Mouse (Mus musculus) macrophage (primary cell): Measurements from ENCODE around the gene Chst11. TPM values are rescaled to one million over a fixed set of nuclear protein-coding genes. Genes with fewer than 3 reads are reported as not detected.

Experiments used
- H3K27ac ChIP-seq: fragments of 350-480 bp; formaldehyde crosslinking; 2 replicates; pipeline ENCODE4 v1.9.0; 2021
- H3K36me3 ChIP-seq: fragments of 350-480 bp; formaldehyde crosslinking; 2 replicates; pipeline ENCODE4 v1.9.0; 2021; ENCODE audit errors: inconsistent target
- H3K4me3 ChIP-seq: fragments of 350-480 bp; formaldehyde crosslinking; 2 replicates; pipeline ENCODE4 v1.9.0; 2021; ENCODE audit errors: inconsistent target
- H3K79me2 ChIP-seq: fragments of 350-480 bp; formaldehyde crosslinking; 2 replicates; pipeline ENCODE4 v1.9.0; 2021; ENCODE audit errors: inconsistent target
- WGBS: methylation state at CpG from one replicate; pipeline ENCODE4 v1.1.7; 2026; ENCODE audit warnings: inconsistent platforms; ENCODE audit not compliant: missing documents; 5-methylcytosine and 5-hydroxymethylcytosine counted together
- polyA plus RNA-seq: library from polyadenylated mRNA; stranded (reverse); fragments of 250-400 nt; gene quantifications from 3 replicates; pipeline ENCODE4 v1.2.4, GENCODE M21; 2018; ENCODE audit warnings: inconsistent platforms

Chst11 gene
- polyA plus RNA-seq, 1 experiment from 2014 or later, result 10.6 TPM

DNA sequence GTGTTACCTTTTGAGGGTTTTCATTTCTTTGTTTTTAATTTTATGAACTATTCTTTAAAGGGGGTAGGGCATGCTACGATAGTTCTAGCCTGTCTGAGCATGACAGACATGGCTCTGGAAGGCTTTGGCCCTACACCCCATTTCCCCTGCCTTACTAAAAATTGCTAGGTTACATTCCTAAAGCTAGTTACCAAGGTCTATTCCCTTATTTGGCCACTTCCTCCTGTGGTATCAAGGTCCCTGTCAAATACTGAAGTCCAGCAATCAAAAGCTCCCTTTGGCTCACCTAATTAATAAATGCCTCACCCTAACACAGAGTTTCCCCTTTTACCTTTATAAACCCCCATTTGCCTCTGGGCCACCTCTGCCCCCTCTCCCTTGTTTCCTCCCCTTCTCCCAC is 167.4 kb downstream of the Chst11 start:
- Histone ChIP-seq H3K27ac (peak overlapping the region; percentile 65), H3K36me3 (no peaks in the 10 kb centered on the region), H3K79me2 (no peaks in the 10 kb centered on the region), H3K4me3 (no peak overlapping the region)
- WGBS, result 94% methylated on average over 1 of the region's 1 CpGs

DNA sequence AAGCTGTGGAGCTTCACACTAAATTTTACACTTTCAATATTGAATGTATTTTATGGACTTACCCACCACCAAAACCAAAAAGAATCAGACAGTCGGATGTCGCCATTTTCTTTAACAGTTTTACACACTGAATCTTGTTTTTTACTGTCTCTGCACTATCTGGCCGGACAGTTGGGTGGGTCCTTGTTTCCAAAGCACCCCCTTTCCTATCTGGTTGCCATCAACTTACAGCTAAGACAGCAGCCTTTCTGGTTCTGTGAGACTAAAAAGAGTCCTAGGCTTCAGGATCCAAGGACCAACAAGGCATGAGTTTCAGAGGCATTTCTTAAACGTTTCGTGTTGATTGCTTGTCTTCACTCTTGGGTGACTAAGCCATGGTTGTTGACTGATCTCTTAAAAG is 168.1 kb downstream of the Chst11 start:
- Histone ChIP-seq H3K4me3 (no peak overlapping the region), H3K36me3 (no peaks in the 10 kb centered on the region), H3K27ac (peak overlapping the region; percentile 65), H3K79me2 (no peaks in the 10 kb centered on the region)
- WGBS, result 91% methylated on average over 5 of the region's 5 CpGs

DNA sequence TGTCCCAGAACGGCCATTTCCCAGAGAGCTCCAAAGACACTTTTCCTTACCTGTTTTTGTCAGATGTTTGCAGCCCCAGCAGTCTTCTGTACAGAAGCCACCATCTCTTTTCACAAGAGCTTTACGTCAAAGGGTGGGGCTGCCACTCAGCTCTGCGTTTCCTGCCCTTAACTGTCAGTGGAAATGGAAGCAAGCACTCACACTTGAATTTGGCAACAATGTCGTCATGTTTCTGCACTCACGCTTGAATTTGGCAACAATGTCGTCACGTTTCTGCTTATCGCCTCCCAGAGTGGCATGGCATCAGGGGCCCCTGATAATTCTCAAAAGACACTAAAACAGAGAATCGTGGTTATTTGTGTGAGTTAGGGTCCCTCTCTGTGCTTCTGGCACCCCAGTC is 168.6 kb downstream of the Chst11 start:
- Histone ChIP-seq H3K4me3 (no peak overlapping the region), H3K27ac (no peak overlapping the region), H3K79me2 (no peaks in the 10 kb centered on the region), H3K36me3 (no peaks in the 10 kb centered on the region)
- 63% methylated on average over 9 of the region's 9 CpGs for WGBS

DNA sequence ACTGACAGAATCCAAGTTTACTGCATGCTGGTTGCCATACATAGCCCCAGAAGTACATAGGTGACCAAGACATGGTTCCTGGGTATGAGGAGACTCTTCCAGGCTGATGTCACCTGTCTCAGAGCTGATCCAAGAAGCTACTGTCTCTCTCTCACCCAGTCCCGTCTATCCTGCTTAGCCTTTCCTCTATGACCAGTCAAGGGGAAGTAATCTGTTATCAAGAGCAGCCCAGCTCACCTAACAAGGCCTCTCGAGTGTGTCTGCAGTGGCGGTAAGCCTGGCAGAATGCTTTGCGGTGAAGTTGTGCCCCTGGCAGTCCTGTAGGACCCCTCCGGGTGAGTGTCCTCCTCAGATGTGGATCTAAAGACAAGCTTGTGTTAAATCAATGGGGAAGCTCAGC is 172.0 kb downstream of the Chst11 start:
- no peaks in the 10 kb centered on the region for H3K36me3 ChIP-seq
- 80% methylated on average over 5 of the region's 5 CpGs for WGBS
- no peak overlapping the region for H3K27ac ChIP-seq
- H3K4me3 ChIP-seq, result no peak overlapping the region
- H3K79me2 ChIP-seq, result no peaks in the 10 kb centered on the region

DNA sequence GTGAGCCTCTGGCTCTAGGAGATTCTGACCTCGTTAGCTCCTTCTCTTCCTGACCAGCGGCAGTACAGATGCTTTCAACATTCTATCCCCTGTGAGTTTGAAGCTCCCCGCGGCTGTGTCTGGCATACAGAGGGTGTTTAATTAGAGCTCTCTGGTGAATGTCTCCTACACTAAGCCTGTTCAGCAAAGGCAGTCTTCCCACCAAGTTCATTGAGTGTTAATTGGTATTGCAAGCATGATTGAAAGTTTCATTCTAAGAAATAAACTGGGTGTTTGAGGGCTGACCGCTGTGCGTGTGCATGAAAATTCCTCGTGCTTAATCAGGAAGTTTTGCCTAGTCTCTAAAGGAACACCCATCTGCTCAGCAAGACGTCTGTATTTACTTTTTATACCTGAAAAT is 173.0 kb downstream of the Chst11 start:
- Histone ChIP-seq H3K27ac (no peak overlapping the region), H3K36me3 (no peaks in the 10 kb centered on the region), H3K79me2 (no peaks in the 10 kb centered on the region), H3K4me3 (no peak overlapping the region)
- WGBS, result 86% methylated on average over 8 of the region's 8 CpGs

DNA sequence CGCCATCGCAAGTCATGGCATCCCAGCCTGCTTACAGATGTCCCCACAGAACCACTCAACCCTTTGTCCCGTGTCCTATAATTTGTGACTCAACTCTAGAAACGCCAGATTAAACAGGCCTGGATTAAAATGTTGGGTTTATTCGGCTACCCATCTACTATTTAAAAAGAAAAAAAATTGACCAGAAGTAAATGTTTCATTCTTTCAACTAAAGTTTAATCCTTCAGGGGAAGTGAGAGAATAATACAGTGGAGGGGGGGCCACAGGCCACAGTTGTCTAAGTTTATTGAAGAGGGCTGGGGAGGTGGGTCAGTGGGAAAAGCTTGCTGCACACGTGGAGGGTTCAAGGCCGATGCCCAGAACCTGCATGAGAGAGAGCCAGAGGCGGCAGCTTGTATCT is 173.9 kb downstream of the Chst11 start:
- whole genome bisulfite sequencing, result 92% methylated on average over 8 of the region's 8 CpGs
- Histone ChIP-seq H3K79me2 (no peaks in the 10 kb centered on the region), H3K27ac (no peak overlapping the region), H3K36me3 (no peaks in the 10 kb centered on the region), H3K4me3 (no peak overlapping the region)

DNA sequence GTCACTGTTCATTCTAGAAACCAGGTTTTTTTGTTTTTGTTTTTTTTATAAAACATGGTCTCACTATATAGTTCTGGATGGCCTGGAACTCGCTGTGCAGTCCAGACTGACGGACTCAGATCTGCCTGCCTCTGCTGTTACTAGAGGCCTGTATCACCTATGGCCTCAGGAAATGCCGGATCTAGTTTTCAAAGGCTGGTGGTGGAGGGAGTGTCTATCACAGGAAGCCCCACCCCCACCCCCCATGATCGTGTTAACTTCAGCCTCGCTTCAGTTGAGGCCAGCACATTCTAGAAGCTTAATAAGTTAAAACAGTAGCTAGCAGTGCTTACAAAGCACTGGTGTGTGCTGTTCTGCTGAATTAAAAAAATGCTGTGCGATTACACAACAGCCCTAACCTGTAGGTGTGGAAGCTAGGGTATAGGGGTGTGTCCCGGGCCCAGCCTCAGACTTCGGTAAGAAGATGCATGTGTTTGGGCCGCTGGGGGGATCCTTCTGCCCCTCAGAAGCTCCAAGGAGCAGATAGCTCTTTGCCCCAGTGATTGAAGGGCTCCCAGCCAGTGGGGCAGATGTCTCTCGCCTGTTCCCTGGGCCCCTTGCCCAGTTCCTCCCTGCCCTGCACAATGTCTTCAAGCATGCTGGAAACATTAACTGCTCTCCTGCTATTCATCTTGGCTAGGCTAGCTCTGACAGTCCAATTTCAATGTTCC is 176.5 kb downstream of the Chst11 start:
- H3K4me3 ChIP-seq, result no peak overlapping the region
- WGBS, result 68% methylated on average over 10 of the region's 10 CpGs
- H3K79me2 ChIP-seq, result no peaks in the 10 kb centered on the region
- H3K36me3 ChIP-seq, result no peaks in the 10 kb centered on the region
- 0 out of 2 replicates have a peak overlapping the region, but pooled peaks have one; percentile 13 for H3K27ac ChIP-seq

DNA sequence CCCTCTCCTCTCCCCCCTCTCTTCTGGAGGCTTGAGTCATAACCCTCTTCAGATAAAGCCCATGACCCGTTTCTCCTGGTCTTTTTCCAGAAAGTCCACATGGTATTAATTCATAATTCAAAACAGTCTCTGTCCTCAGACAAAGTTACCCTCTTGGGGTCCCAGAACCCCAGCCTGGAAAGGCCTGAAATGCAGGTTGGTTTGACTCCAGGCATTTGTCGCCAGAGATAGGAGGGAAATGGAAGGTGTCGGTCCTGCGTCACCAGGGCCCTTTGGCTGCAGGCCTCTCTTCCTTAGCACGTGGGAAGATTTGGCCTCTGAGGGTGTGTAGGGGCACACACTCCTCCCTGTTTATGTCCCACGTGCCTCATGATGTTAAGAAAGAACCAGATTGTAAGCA is 178.6 kb downstream of the Chst11 start:
- H3K36me3 ChIP-seq, result no peaks in the 10 kb centered on the region
- no peak overlapping the region for H3K27ac ChIP-seq
- no peaks in the 10 kb centered on the region for H3K79me2 ChIP-seq
- WGBS, result 96% methylated on average over 5 of the region's 6 CpGs
- H3K4me3 ChIP-seq, result no peak overlapping the region

DNA sequence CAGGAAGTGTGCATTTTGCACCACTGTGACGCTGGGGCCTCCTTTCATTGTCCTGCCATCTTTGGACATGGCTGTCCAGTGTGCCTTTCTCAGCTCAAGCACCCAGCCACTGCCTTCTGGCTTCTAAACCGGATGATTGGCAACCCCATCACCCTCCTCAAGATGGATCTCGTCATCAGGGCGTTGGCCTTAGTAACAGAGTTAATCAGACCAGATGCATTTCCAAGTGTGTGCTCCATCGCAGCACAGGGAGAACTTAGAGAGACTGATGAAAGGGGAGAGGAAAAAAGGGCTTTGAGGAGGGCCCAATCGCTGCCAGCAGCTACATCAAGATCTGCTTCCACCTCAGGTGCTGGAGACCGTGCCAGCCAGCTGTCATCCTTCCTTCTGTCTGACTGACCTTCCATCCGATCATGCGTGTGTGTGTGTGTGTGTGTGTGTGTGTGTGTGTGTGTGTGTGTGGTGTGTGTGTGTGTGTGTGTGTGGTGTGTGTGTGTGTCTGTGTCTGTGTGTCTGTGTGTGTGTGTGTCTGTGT is 179.7 kb downstream of the Chst11 start:
- Histone ChIP-seq H3K79me2 (no peaks in the 10 kb centered on the region), H3K36me3 (no peaks in the 10 kb centered on the region), H3K27ac (no peak overlapping the region), H3K4me3 (no peak overlapping the region)
- WGBS, result 95% methylated on average over 6 of the region's 9 CpGs

DNA sequence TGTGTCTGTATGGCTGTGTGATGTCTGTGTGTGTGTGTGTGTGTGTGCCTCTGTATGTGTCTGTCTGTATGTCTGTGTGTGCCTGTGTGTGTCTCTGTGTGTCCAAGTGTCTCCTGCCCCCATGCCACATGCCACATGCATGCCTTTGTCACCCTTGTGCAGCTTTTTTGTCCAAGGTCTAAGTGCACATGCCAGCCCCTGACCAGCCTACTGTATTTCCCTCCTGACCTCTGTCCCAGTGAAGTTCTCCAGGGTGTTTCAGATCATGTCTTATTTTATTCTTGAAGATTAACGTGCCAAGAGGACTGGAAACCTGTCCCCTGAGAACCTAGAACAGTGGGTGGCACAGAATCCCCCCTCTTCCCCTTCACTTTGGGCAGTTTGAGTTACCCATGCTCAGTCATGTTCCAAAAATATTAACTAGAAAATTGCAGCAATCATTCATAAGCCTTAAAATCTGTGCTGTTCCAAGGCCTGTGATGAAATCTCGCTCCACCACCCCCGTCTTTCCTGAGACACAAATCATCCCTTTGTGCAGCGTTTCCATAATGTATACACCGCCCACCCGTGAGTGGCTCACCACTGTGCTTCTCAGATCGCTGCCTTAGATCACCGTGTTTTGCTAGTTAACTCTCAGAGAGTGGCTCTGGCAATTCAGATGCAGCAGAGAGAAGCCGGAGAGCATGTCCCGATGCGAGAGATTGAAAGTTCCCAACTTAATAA is 180.4 kb downstream of the Chst11 start:
- no peaks in the 10 kb centered on the region for H3K36me3 ChIP-seq
- H3K79me2 ChIP-seq, result no peaks in the 10 kb centered on the region
- WGBS, result 83% methylated on average over 11 of the region's 11 CpGs
- H3K4me3 ChIP-seq, result no peak overlapping the region
- 0 out of 2 replicates have a peak overlapping the region, but pooled peaks have one; percentile 2 for H3K27ac ChIP-seq

DNA sequence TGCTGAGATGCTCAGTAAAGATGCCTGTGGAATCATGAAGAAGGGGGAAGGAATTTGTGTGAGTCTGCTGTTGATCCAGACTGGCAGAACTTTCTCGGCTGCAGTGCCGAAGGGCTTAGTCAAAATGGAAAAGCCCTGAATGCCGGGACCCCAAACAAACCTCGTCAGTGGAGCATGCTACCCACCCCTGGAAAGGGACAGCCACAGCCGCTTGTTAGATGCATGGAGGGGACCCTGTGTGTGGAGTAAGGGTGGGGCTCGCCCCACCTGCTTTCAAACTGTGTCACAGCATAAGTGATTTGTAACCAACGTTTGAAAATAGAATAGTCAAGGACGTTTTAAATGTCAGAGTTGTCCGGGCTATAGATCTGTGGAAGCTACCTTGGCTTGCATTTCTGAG is 181.0 kb downstream of the Chst11 start:
- WGBS, result 89% methylated on average over 9 of the region's 9 CpGs
- Histone ChIP-seq H3K27ac (no peak overlapping the region), H3K4me3 (no peak overlapping the region), H3K79me2 (no peaks in the 10 kb centered on the region), H3K36me3 (no peaks in the 10 kb centered on the region)

DNA sequence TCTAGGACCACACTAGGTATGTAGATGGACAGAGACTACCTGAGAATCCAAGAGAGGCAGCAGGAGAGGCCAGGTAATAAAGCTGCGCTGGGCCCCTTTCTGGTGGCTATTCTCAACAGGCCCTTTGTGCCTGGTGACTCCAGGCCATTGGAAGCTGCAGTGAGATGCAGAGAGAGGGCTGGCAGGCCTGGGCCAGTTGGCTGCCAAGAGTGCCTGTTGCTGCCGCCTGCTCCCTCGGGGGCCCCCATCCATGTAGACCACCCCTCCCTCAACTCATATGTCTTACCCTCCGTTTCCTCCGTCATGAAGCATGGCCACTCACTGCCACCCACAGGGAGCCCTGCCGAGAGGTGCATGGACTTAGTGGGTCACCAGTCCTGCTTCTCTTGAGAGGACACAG is 182.2 kb downstream of the Chst11 start:
- no peaks in the 10 kb centered on the region for H3K36me3 ChIP-seq
- H3K79me2 ChIP-seq, result no peaks in the 10 kb centered on the region
- H3K4me3 ChIP-seq, result no peak overlapping the region
- WGBS, result 92% methylated on average over 6 of the region's 6 CpGs
- H3K27ac ChIP-seq, result peak overlapping the region; percentile 98

DNA sequence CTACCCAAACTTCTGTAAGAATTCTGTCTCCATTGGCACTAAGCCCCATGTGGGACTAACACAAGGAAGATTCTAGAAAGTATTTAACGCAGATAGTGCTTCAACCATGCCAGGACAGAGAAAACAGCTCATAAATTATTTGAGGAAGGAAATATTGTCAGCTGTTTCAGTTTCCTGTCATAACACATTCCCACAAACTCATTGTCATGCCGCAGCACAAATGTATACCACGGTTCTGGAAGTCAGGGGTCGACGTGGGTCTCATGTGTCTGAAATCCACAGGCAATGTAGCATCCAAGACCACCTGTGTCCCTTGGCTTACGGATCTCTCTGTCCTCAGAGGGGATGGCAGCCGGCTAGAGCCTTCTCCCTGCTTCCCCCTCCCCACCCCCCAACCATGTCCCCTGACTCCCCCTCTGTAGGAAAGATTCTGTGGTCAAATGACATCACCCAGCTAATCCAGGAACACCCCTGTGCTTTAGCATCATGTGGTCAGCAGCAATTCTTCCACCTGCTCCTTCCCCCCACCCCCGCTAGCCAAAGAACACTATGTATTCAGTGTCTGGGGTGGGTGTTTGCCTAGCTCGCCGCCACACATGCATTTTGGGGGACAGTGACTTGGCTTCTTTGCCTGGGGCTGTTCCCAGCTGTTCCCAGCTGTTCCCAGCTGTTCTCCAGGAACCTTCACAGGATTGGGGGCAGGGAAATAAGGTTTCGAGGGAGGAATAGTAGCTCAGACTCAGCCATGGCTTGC is 183.2 kb downstream of the Chst11 start:
- Histone ChIP-seq H3K4me3 (no peak overlapping the region), H3K36me3 (no peaks in the 10 kb centered on the region), H3K79me2 (no peaks in the 10 kb centered on the region), H3K27ac (peak overlapping the region; percentile 98)
- 20% methylated on average over 11 of the region's 11 CpGs for WGBS

DNA sequence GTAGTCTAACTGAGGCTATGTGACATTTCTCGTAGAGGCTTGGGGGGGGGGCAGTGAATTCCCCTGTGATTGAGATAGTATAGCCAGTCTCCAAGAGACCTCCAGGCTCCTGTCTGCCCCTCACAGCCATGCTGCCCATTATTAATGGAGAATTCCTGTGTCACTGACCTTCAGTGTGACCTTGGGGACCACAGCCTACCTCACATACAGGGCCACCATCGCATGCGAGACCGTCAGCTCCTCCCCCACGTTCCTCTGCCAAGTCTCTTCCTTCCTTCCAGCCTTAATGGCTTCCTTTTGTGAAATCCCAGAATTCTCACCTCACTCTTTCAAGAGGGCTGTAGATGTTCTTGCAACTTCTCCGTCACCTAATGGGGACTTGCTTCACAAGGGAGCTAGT is 184.3 kb downstream of the Chst11 start:
- peak overlapping the region; percentile 98 for H3K27ac ChIP-seq
- WGBS, result 90% methylated on average over 6 of the region's 6 CpGs

DNA sequence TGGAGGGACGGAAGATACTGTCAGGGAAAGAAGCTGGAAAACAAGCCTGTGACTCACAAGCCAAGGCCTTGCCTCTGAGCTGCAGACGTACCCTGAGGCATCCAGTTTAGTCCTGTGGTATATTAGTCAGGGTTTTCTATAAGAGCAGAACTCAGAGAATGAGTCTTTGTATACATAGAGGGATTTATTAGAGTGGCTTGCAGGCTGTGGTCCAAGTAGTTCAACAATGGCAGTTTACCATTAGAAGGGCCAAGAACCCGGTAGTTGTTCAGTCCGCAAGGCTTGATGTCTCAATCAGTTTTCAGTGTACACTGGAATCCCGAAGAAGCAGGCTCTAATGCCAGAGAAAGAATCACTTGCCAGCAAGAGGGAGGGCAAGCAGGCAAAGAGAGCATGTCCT is 192.9 kb downstream of the Chst11 start:
- Histone ChIP-seq H3K4me3 (no peak overlapping the region), H3K27ac (no peak overlapping the region), H3K79me2 (no peaks in the 10 kb centered on the region), H3K36me3 (no peaks in the 10 kb centered on the region)
- 90% methylated on average over 5 of the region's 5 CpGs for WGBS

More for the DNA sequence above, 184.3 kb downstream of the Chst11 start:
- Histone ChIP-seq H3K79me2 (no peaks in the 10 kb centered on the region), H3K36me3 (no peaks in the 10 kb centered on the region), H3K4me3 (no peak overlapping the region)
